Mouse (Mus musculus) brown adipose tissue, adult 24 weeks (tissue): ENCODE results near the gene Gm10717. TPM values are rescaled to one million over a fixed set of nuclear protein-coding genes. Genes with fewer than 3 reads are reported as not detected.

Source experiments
- polyA plus RNA-seq: library from polyadenylated mRNA; stranded (reverse); fragments of >200 nt; gene quantifications from 2 replicates; pipeline ENCODE4 v1.2.4, GENCODE M21; 2012; ENCODE audit not compliant: missing spikeins, insufficient read depth, insufficient read length

Gm10717 gene
- polyA plus RNA-seq, 1 experiment = 4.8 TPM

Other genes with a start within 250 kb of the Gm10717 start
- 1.9 TPM in 1 of 2 replicates, not detected in the other for gene Gm10722, start 24.5 kb upstream of the Gm10717 start, polyA plus RNA-seq
- gene Gm11168, start 22.1 kb upstream of the Gm10717 start, polyA plus RNA-seq = 4.2 and 7.4 TPM in 2 replicates
- gene Gm10721, start 12.3 kb upstream of the Gm10717 start, polyA plus RNA-seq = not detected in 2 replicates
- not detected in 2 replicates for gene Gm10720, start 9.8 kb upstream of the Gm10717 start, polyA plus RNA-seq
- gene Gm10719, start 8.0 kb upstream of the Gm10717 start, polyA plus RNA-seq = 3.7 and 4.8 TPM in 2 replicates
- not detected in 2 replicates for gene Gm10718, start 1.9 kb upstream of the Gm10717 start, polyA plus RNA-seq
- gene Gm17535, start 9.2 kb downstream of the Gm10717 start, polyA plus RNA-seq = not detected in 2 replicates
- not detected in 2 replicates for gene Gm10715, start 11.5 kb downstream of the Gm10717 start, polyA plus RNA-seq